Mouse (Mus musculus) CH12.LX (cell line): ENCODE results near the gene Tubb2b. TPM values are rescaled to one million over a fixed set of nuclear protein-coding genes. Genes with fewer than 3 reads are reported as not detected.

Experiments used
- DNase-seq: peaks from one replicate; pipeline ENCODE4 v3.0.0-alpha.2; 2013; ENCODE audit errors: extremely low read depth
- H3K27ac ChIP-seq: 2 replicates; pipeline ENCODE4 v1.5.1; 2012; ENCODE audit warnings: low read depth, mild to moderate bottlenecking, control low read depth, moderate library complexity; ENCODE audit not compliant: insufficient read depth
- H3K27me3 ChIP-seq: replicated peaks from 2 replicates; pipeline ENCODE3; 2012; ENCODE audit warnings: inconsistent platforms
- H3K36me3 ChIP-seq, 2 experiments: replicated peaks in 1 of 2; 2 replicates each; pipeline versions ENCODE3 to v1.6.1; 2012; ENCODE audit warnings: inconsistent platforms in 1 of 2, low read length in 1 of 2, mild to moderate bottlenecking in 1 of 2, mixed read lengths in 1 of 2, moderate library complexity in 1 of 2; ENCODE audit not compliant: control insufficient read depth in 1 of 2, insufficient read depth in 1 of 2
- H3K4me1 ChIP-seq, 2 experiments: 2 replicates each; pipeline ENCODE4 v1.6.1; 2012; ENCODE audit warnings: inconsistent platforms in 1 of 2, moderate library complexity in 1 of 2; ENCODE audit not compliant: insufficient read depth in 2 of 2, control insufficient read depth in 1 of 2
- H3K4me2 ChIP-seq: 2 replicates; pipeline ENCODE4 v1.6.1; 2012; ENCODE audit warnings: low read depth, mild to moderate bottlenecking, control low read depth; ENCODE audit not compliant: poor library complexity, insufficient read depth, severe bottlenecking
- H3K4me3 ChIP-seq, 3 experiments: fragments of 150-350 bp in 1 of 3; sonication (generic) in 1 of 3; replicated peaks in 1 of 3; 2 replicates each; pipeline versions ENCODE3 to v1.5.1; 2011 to 2012; ENCODE audit warnings: low read depth in 2 of 3, low read length in 2 of 3, mild to moderate bottlenecking in 2 of 3, moderate library complexity in 2 of 3, control low read depth in 1 of 3, improper control_type of control experiment in 1 of 3, inconsistent platforms in 1 of 3, mixed read lengths in 1 of 3; ENCODE audit not compliant: poor library complexity in 1 of 3
- H3K79me2 ChIP-seq: replicated peaks from 2 replicates; pipeline ENCODE4 v1.6.1; 2012; ENCODE audit warnings: mild to moderate bottlenecking, moderate library complexity; ENCODE audit not compliant: control insufficient read depth, poor library complexity, insufficient read depth, severe bottlenecking; ENCODE audit errors: extremely low read depth
- H3K9ac ChIP-seq: 2 replicates; pipeline ENCODE4 v1.6.1; 2012; ENCODE audit warnings: low read depth, mild to moderate bottlenecking, control low read depth, moderate library complexity; ENCODE audit not compliant: insufficient read depth
- H3K9me3 ChIP-seq: replicated peaks from 2 replicates; pipeline ENCODE3; 2012; ENCODE audit warnings: low read length, inconsistent platforms, mixed read lengths
- BHLHE40 ChIP-seq: IDR thresholded peaks from 2 replicates; pipeline ENCODE4 v1.6.1; 2011; ENCODE audit warnings: mild to moderate bottlenecking, low read depth, low read length, improper control_type of control experiment
- CHD2 ChIP-seq: IDR thresholded peaks from 2 replicates; pipeline ENCODE4 v1.6.1; 2011; ENCODE audit warnings: low read length, improper control_type of control experiment
- E2F4 ChIP-seq: IDR thresholded peaks from 2 replicates; pipeline ENCODE4 v1.6.1; 2011; ENCODE audit warnings: low read depth, low read length, improper control_type of control experiment; ENCODE audit not compliant: insufficient replicate concordance
- EP300 ChIP-seq: IDR thresholded peaks from 2 replicates; pipeline ENCODE4 v1.6.1; 2011; ENCODE audit warnings: low read length, improper control_type of control experiment
- ETS1 ChIP-seq: conservative IDR thresholded peaks from 2 replicates; pipeline ENCODE4 v1.6.1; 2012; ENCODE audit warnings: low read depth, mild to moderate bottlenecking, inconsistent platforms, low read length, improper control_type of control experiment, moderate library complexity
- HCFC1 ChIP-seq: IDR thresholded peaks from 2 replicates; pipeline ENCODE4 v1.6.1; 2012; ENCODE audit warnings: low read depth, mild to moderate bottlenecking, inconsistent platforms, low read length, improper control_type of control experiment
- IRF4 ChIP-seq: IDR thresholded peaks from 2 replicates; pipeline ENCODE4 v1.6.1; 2014; ENCODE audit warnings: low read depth, mild to moderate bottlenecking, inconsistent platforms, low read length, improper control_type of control experiment
- JUN ChIP-seq: IDR thresholded peaks from 2 replicates; pipeline ENCODE4 v1.6.1; 2011; ENCODE audit warnings: low read depth, mild to moderate bottlenecking, low read length, improper control_type of control experiment, moderate library complexity; ENCODE audit not compliant: insufficient read depth
- JUND ChIP-seq: conservative IDR thresholded peaks from 2 replicates; pipeline ENCODE4 v1.6.1; 2011; ENCODE audit warnings: low read depth, low read length, improper control_type of control experiment
- KAT2A ChIP-seq: IDR thresholded peaks from 2 replicates; pipeline ENCODE4 v1.6.1; 2012; ENCODE audit warnings: low read length, improper control_type of control experiment, inconsistent platforms; ENCODE audit not compliant: insufficient replicate concordance
- MAFK ChIP-seq: IDR thresholded peaks from 2 replicates; pipeline ENCODE4 v1.6.1; 2011; ENCODE audit warnings: low read length, improper control_type of control experiment; ENCODE audit not compliant: insufficient replicate concordance
- MAZ ChIP-seq: IDR thresholded peaks from 2 replicates; pipeline ENCODE4 v1.6.1; 2012; ENCODE audit warnings: low read depth, mild to moderate bottlenecking, inconsistent platforms, low read length, improper control_type of control experiment, moderate library complexity
- MEF2A ChIP-seq: IDR thresholded peaks from 2 replicates; pipeline ENCODE4 v1.6.1; 2014; ENCODE audit warnings: low read depth, mild to moderate bottlenecking, inconsistent platforms, low read length, improper control_type of control experiment, borderline replicate concordance
- MXI1 ChIP-seq: IDR thresholded peaks from 2 replicates; pipeline ENCODE4 v1.6.1; 2011; ENCODE audit warnings: mild to moderate bottlenecking, low read depth, low read length, improper control_type of control experiment
- MYC ChIP-seq: IDR thresholded peaks from 2 replicates; pipeline ENCODE4 v1.6.1; 2011; ENCODE audit warnings: low read depth, mild to moderate bottlenecking, improper control_type of control experiment, low read length
- NELFE ChIP-seq: IDR thresholded peaks from 2 replicates; pipeline ENCODE4 v1.6.1; 2011; ENCODE audit warnings: low read depth, low read length, improper control_type of control experiment
- NRF1 ChIP-seq: IDR thresholded peaks from 2 replicates; pipeline ENCODE4 v1.6.1; 2014; ENCODE audit warnings: low read depth, mild to moderate bottlenecking, inconsistent platforms, low read length, improper control_type of control experiment, moderate library complexity
- PAX5 ChIP-seq: IDR thresholded peaks from 2 replicates; pipeline ENCODE4 v1.6.1; 2012; ENCODE audit warnings: low read length, inconsistent platforms, mixed read lengths
- POLR2A ChIP-seq: IDR thresholded peaks from 2 replicates; pipeline ENCODE4 v1.6.1; 2011; ENCODE audit warnings: low read depth, mild to moderate bottlenecking, improper control_type of control experiment, low read length
- POLR2AphosphoS2 ChIP-seq: IDR thresholded peaks from 2 replicates; pipeline ENCODE4 v1.6.1; 2011; ENCODE audit warnings: low read depth, low read length, improper control_type of control experiment
- SMC3 ChIP-seq: IDR thresholded peaks from 2 replicates; pipeline ENCODE4 v1.6.1; 2011; ENCODE audit warnings: low read depth, low read length, improper control_type of control experiment
- TCF12 ChIP-seq: IDR thresholded peaks from 2 replicates; pipeline ENCODE4 v1.6.1; 2014; ENCODE audit warnings: low read depth, mild to moderate bottlenecking, inconsistent platforms, low read length, improper control_type of control experiment
- UBTF ChIP-seq: IDR thresholded peaks from 2 replicates; pipeline ENCODE4 v1.6.1; 2012; ENCODE audit warnings: low read depth, mild to moderate bottlenecking, inconsistent platforms, low read length, improper control_type of control experiment, moderate library complexity
- USF2 ChIP-seq: conservative IDR thresholded peaks from 2 replicates; pipeline ENCODE4 v1.6.1; 2011; ENCODE audit warnings: low read depth, low read length, improper control_type of control experiment
- ZC3H11A ChIP-seq: IDR thresholded peaks from 2 replicates; pipeline ENCODE4 v1.6.1; 2012; ENCODE audit warnings: low read depth, mild to moderate bottlenecking, inconsistent platforms, low read length, improper control_type of control experiment
- ZNF384 ChIP-seq: IDR thresholded peaks from 2 replicates; pipeline ENCODE4 v1.6.1; 2012; ENCODE audit warnings: low read depth, low read length, improper control_type of control experiment, inconsistent platforms
- dilution Hi-C: fragments of 300-500 bp; cut with MboI; formaldehyde crosslinking; loops from 2 replicates; pipeline ENCODE4 v1.14.3; 2020; ENCODE audit warnings: low sequenced_read_pairs; ENCODE audit not compliant: extremely low pct_unique_long_range_greater_than_20kb, extremely low pct_ligation_motif_present
- in situ Hi-C: fragments of 300-500 bp; cut with MboI; formaldehyde crosslinking; loops from 3 replicates; pipeline ENCODE4 v1.14.3; 2019; ENCODE audit warnings: low sequenced_read_pairs, low pct_ligation_motif_present, low pct_unique_long_range_greater_than_20kb, mixed read lengths
- polyA plus RNA-seq: library from polyadenylated mRNA; unstranded; fragments of >175 nt; gene quantifications from 2 replicates; pipeline ENCODE4 v1.2.1, GENCODE M21; 2012; ENCODE audit warnings: low read depth; ENCODE audit not compliant: insufficient read length
- total RNA-seq, 2 experiments: library from RNA; depleted of rRNA; stranded (reverse); fragments of 300-350 nt in 1 of 2; fragments of >200 nt in 1 of 2; gene quantifications; 2 replicates each; pipeline ENCODE4 v1.2.3; 2012 to 2014

Gene Tubb2b
- total and polyA plus RNA-seq, 3 experiments = 33.6 to 49.8 (median 38.4) TPM

DNA sequence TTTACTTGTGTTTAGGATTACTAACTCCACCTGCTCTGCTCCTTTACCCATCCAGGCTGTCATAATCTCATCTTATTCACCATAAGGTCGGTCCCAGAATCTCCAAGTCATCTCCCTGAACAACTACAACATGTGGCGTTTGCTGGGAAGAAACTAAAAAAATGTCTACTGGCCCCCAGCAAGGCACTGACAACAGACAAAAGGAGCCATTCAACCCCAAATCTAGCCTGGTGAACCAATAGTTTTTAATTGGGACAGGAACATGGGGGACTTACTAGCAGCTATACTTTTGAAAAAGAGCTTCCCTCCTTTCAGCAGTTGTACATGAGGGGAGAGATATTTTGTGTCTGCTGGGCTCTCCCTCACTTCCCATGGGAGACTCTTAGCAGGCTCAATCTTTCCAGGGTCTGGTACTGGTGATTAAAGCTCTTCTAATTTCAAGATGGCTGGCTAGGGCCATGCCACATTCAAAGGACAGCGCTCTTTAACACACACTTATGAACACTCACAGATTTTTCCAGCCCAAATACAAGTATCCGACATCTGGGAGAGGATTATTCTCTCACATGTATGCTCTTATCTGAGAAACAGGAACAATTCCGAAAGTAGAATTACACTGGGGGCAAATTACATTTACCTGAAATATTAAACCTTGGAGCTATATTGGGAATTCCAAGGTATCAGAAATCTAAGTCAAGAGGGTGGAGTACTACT, 19.4 kb upstream of the Tubb2b start:
- H3K9ac ChIP-seq = peak overlapping the region; percentile 2
- in situ Hi-C loops = loop anchor here (10.0 kb wide), 1 partner anchor 195 kb away; no protein-coding TSS in a partner anchor
- H3K79me2 ChIP-seq = no peaks in the 10 kb centered on the region
- TF ChIP-seq HCFC1 (no peak), NELFE (no peak), CHD2 (no peak), USF2 (no peak)
- 0 out of 2 replicates have a peak overlapping the region, but pooled peaks have one; percentile 5 for H3K4me2 ChIP-seq
- no peaks in the 10 kb centered on the region for H3K36me3 ChIP-seq
- no peaks in the 10 kb centered on the region for H3K27me3 ChIP-seq
- H3K4me1 ChIP-seq = peaks cover 3 to 16% of the 10 kb centered on the region in 2 experiments
- no peak overlapping the region for H3K4me3 ChIP-seq
- no peak for DNase-seq
- no peak overlapping the region for H3K27ac ChIP-seq
- H3K9me3 ChIP-seq = no peaks in the 10 kb centered on the region
- dilution Hi-C loops = no loop called here

DNA sequence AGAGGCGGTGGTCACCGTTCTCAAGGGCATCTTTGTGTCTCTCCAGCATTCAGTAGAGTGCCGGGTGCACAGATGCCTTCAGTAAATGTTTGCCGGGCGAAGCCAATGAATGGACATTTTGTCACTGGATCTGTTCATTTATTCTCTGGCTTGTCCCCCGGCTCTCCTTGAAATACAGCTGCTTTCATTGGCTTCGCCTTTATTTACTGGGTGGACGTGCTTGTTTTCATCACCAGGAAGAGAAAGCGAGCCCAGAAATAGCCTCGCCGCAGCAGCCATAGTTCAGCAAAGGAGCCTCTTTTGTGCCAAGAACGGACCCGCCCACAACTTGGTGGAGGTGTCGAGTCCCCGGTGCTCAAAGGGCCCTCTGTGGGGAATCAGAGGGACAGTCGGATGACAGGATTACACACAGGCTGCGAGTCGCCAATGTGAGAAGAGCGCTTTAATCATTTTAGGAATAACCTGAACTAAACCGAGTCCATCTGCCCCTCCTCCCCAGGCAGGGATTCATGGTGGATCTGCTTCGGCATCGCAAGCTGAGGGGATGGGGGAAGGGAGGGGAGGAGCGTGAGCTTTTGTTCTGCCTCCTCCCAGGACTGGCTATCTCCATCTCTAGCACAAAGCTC, 18.6 kb upstream of the Tubb2b start:
- H3K9me3 ChIP-seq = no peaks in the 10 kb centered on the region
- peak overlapping the region; percentile 5 for H3K4me2 ChIP-seq
- H3K4me3 ChIP-seq = peak overlapping the region in 2 of 3 experiments; percentile 25 to 35
- no peaks in the 10 kb centered on the region for H3K79me2 ChIP-seq
- no peak for TF ChIP-seq POLR2AphosphoS2
- TF ChIP-seq ETS1 = no peak
- no peak for TF ChIP-seq EP300
- TF ChIP-seq IRF4 = no peak
- no peak for TF ChIP-seq KAT2A
- TF ChIP-seq E2F4 = no peak
- 0 out of 2 replicates have a peak, but pooled peaks have one; percentile 45 for TF ChIP-seq MAZ
- TF ChIP-seq MYC = no peak
- peak; percentile 92 for TF ChIP-seq CHD2
- TF ChIP-seq JUND = no peak
- no peak for TF ChIP-seq ZNF384
- no peak for TF ChIP-seq NRF1
- TF ChIP-seq ZC3H11A = no peak
- TF ChIP-seq UBTF = no peak
- TF ChIP-seq TCF12 = peak; percentile 57; the same call in 1 of the 2 replicates
- TF ChIP-seq PAX5 = no peak
- TF ChIP-seq HCFC1 = no peak
- no peak for TF ChIP-seq USF2
- TF ChIP-seq POLR2A = 0 out of 2 replicates have a peak, but pooled peaks have one; percentile 25
- no peak for TF ChIP-seq SMC3
- no peak for TF ChIP-seq JUN
- TF ChIP-seq MEF2A = peak; percentile 48; the same call in 1 of the 2 replicates
- no peak for TF ChIP-seq MXI1
- TF ChIP-seq MAFK = no peak
- TF ChIP-seq BHLHE40 = no peak
- TF ChIP-seq, all 38 proteins: peak for 5
- Histone ChIP-seq H3K9ac (peak overlapping the region; percentile 2; the same call in 1 of the 2 replicates), H3K36me3 (no peaks in the 10 kb centered on the region), H3K4me1 (peaks cover 7 to 13% of the 10 kb centered on the region in 2 experiments), H3K27me3 (no peaks in the 10 kb centered on the region), H3K27ac (no peak overlapping the region)
- dilution Hi-C loops = no loop called here
- DNase-seq = no peak
- in situ Hi-C loops = no loop called here
